Mouse (Mus musculus) lung, postnatal 0 days (tissue): Measurements from ENCODE around the gene Bcl2l11.
A peak's percentile ranks its signal among the peaks of the same experiment; 100 is the strongest.

Source experiments
- CTCF ChIP-seq: IDR thresholded peaks from 2 replicates; pipeline ENCODE4 v1.5.1; 2016; ENCODE audit warnings: antibody characterized with exemption, mild to moderate bottlenecking
- EP300 ChIP-seq: IDR thresholded peaks from 2 replicates; pipeline ENCODE4 v1.6.1; 2016; ENCODE audit warnings: antibody characterized with exemption, mild to moderate bottlenecking, control low read depth

DNA sequence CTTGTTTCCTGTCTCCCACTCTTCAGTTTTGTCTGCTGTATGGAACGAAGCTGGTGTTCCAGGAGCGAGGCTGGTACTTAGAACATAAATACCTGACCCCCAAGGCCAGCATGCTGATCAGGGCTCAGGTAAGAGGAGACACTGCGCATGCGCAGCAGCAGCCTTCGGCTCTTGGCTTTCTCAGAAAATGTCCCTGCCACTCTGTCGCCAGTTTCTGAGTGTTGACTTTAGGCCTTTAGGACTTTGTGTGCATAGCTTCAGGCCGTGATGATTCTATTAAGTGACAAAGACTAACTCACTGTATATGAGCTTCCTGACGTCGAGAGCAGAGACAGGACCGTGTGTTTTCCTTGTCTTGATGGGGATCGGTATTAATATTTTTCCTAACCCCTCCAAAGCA lies 20.2 kb upstream of the Bcl2l11 start:
- TF ChIP-seq CTCF (no peak), EP300 (0 out of 2 replicates have a peak, but pooled peaks have one; percentile 10)
